Mouse (Mus musculus) heart, postnatal 0 days (tissue): ENCODE measurements around the gene Gipc2. TPM values are rescaled to one million over a fixed set of nuclear protein-coding genes. Genes with fewer than 3 reads are reported as not detected.

ENCODE experiments used
- ATAC-seq: fragments of 200-750 bp; cut with Nextera tagmentation; 2 replicates; pipeline ENCODE4 v1.8.0; 2017; ENCODE audit warnings: low read depth, moderate number of reproducible peaks, moderate library complexity; ENCODE audit not compliant: insufficient read depth
- DNase-seq: peaks from one replicate; pipeline ENCODE4 v3.0.0-alpha.2; 2016; ENCODE audit warnings: low spot score
- H3K27ac ChIP-seq: fragments of 300-500 bp; sonication (generic); 2 replicates; pipeline ENCODE4 v1.5.1; 2014; ENCODE audit warnings: low read depth, mild to moderate bottlenecking
- H3K27me3 ChIP-seq: fragments of 300-500 bp; sonication (generic); 2 replicates; pipeline ENCODE4 v1.6.1; 2014; ENCODE audit warnings: low read length, mixed read lengths; ENCODE audit not compliant: control insufficient read depth, insufficient read depth
- H3K36me3 ChIP-seq: fragments of 300-500 bp; sonication (generic); replicated peaks from 2 replicates; pipeline ENCODE4 v1.6.1; 2014; ENCODE audit warnings: low read length, mixed read lengths; ENCODE audit not compliant: control insufficient read depth, insufficient read depth
- H3K4me1 ChIP-seq: fragments of 300-500 bp; sonication (generic); 2 replicates; pipeline ENCODE4 v1.6.1; 2014; ENCODE audit warnings: antibody characterized with exemption; ENCODE audit not compliant: control insufficient read depth, insufficient read depth
- H3K4me2 ChIP-seq: fragments of 300-500 bp; sonication (generic); 2 replicates; pipeline ENCODE4 v1.6.1; 2014; ENCODE audit warnings: low read depth, mild to moderate bottlenecking, low read length, moderate library complexity
- H3K4me3 ChIP-seq: fragments of 300-500 bp; sonication (generic); 2 replicates; pipeline ENCODE4 v1.5.1; 2014; ENCODE audit warnings: low read depth, low read length
- H3K9ac ChIP-seq: fragments of 300-500 bp; sonication (generic); replicated peaks from 2 replicates; pipeline ENCODE4 v1.6.1; 2014; ENCODE audit warnings: low read depth, low read length, mixed read lengths
- H3K9me3 ChIP-seq: fragments of 300-500 bp; sonication (generic); replicated peaks from 2 replicates; pipeline ENCODE4 v1.6.1; 2016; ENCODE audit warnings: low read length; ENCODE audit not compliant: control insufficient read depth
- CTCF ChIP-seq: IDR thresholded peaks from 2 replicates; pipeline ENCODE4 v1.5.1; 2016; ENCODE audit warnings: antibody characterized with exemption, control low read depth, low read depth
- EP300 ChIP-seq: IDR thresholded peaks from 2 replicates; pipeline ENCODE4 v1.6.1; 2016; ENCODE audit warnings: antibody characterized with exemption, low read depth
- WGBS: fragments of 180-500 bp; shearing (Covaris S2); extraction: QIAGEN DNeasy Blood & Tissue Kit; methylation state at CpG from one replicate; pipeline ENCODE4 v1.1.7; 2014; 5-methylcytosine and 5-hydroxymethylcytosine counted together
- polyA plus RNA-seq: library from polyadenylated mRNA; unstranded; fragments of >200 nt; fragmentation: Nextera tagmentation; extraction: Ambion mirVana; gene quantifications from 2 replicates; pipeline ENCODE4 v1.2.1, GENCODE M21; 2015
- total RNA-seq: library from RNA; depleted of rRNA; stranded (reverse); fragments of >200 nt; gene quantifications from 2 replicates; pipeline ENCODE4 v1.2.3, GENCODE M21; 2014; ENCODE audit warnings: low replicate concordance

Gene Gipc2
- total and polyA plus RNA-seq, 2 experiments from 2014 or later = 3.3 TPM; not detected in 1

- H3K36me3 ChIP-seq = no peaks in the 10 kb centered on the region
- 93% methylated on average over 2 of the region's 2 CpGs for WGBS
- no peak overlapping the region for H3K4me2 ChIP-seq
- H3K4me1 ChIP-seq = peaks cover 16% of the 10 kb centered on the region
- H3K27ac ChIP-seq = no peak overlapping the region
- ATAC-seq = no peak
- H3K9me3 ChIP-seq = no peaks in the 10 kb centered on the region
- H3K4me3 ChIP-seq = no peak overlapping the region
- DNase-seq = no peak
- no peaks in the 10 kb centered on the region for H3K27me3 ChIP-seq
- no peak overlapping the region for H3K9ac ChIP-seq
- TF ChIP-seq CTCF (no peak), EP300 (no peak)
Measured at GRCm38 (mm10) chr3:152153152-152153551, 12.9 kb downstream of the Gipc2 start.

DNA sequence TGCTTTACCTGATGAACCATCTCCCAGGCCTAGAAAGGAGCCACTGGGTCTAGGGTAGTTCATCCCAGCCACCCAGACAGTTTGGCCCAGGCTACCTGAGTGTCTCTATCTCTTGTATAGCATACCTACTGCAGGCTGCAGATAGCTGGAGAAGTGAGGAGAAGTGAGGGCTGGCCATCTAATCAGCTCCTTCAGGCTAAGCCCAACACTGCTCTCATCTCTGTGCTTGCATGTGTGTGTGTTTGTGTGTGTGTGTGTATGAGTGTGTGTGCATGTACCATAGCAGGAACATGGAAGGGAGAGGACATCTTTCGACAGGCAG lies 13.6 kb downstream of the Gipc2 start:
- TF ChIP-seq CTCF = no peak
- Histone ChIP-seq H3K9ac (peak overlapping the region; percentile 34; the same call in 1 of the 2 replicates), H3K4me1 (peaks cover 21% of the 10 kb centered on the region), H3K9me3 (no peaks in the 10 kb centered on the region), H3K4me2 (0 out of 2 replicates have a peak overlapping the region, but pooled peaks have one; percentile 44), H3K27me3 (no peaks in the 10 kb centered on the region), H3K27ac (no peak overlapping the region), H3K36me3 (no peaks in the 10 kb centered on the region), H3K4me3 (no peak overlapping the region)
- 77% methylated on average over 1 of the region's 1 CpGs for WGBS
- ATAC-seq (no peak), DNase-seq (no peak)

DNA sequence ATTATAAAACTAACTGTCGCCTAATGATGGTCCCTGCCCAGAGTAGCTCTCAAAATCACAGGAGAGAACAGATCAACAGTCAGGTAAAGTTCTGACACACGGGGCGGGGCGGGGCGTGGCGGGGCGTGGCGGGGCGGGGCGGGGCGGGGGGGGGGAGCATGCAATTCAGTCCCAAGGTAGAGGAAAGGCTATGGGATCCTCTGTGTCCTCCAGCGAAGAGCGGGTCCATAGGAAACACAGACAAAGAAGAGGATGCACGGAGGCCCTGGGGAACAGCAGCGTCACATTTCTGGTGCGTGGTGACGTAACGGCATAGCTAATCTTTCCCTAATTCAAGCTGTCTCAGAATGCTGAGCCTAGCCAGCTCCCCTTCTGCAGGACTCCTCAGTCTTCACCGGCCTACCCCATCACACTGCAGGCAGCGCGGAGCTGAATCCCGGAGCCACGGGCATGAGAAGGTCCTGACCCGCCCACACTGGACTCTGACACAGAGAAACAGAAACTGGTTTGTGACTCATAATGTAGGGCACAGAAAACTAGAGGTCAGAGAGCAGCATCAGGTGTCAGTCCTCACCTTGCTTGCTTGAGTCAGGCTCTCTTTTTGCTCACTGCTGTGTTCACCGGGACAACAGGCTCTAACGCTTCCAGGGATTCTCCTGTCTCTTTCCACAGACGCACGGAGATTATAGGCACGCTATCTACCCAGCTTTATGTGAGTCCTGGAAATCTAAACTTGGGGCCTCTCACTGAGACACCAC lies 14.1 kb downstream of the Gipc2 start:
- DNase-seq = no peak

DNA sequence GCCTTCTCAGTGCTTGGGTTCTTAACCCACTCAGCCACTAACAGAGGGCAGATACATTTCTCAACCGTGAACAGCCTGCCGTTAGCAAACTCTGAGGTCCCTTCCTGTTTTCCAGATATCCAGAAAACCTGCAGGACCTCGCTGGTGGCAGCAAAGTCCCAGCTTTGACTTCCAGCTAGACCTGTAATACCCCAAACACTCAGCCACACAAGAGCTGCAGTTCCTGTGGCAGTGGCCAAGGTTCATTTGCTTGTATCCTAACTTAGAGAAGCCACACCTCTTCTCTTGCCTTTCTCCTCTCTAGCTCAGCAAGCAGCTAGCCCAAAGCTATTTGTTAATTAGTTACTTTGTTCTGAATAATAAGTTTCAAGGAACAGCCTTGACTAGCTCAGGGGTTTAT lies 16.2 kb downstream of the Gipc2 start:
- Histone ChIP-seq H3K9me3 (no peaks in the 10 kb centered on the region), H3K27ac (0 out of 2 replicates have a peak overlapping the region, but pooled peaks have one; percentile 40), H3K4me1 (peaks cover 39% of the 10 kb centered on the region), H3K4me2 (no peak overlapping the region), H3K36me3 (no peaks in the 10 kb centered on the region), H3K9ac (no peak overlapping the region), H3K4me3 (no peak overlapping the region), H3K27me3 (no peaks in the 10 kb centered on the region)
- DNase-seq = no peak
- no peak for ATAC-seq
- TF ChIP-seq CTCF = no peak
- TF ChIP-seq EP300 = no peak
- WGBS = 15% methylated on average over 3 of the region's 3 CpGs

More for the DNA sequence above, 14.1 kb downstream of the Gipc2 start:
- whole genome bisulfite sequencing = 42% methylated on average over 29 of the region's 29 CpGs
- no peak for TF ChIP-seq CTCF
- no peak for TF ChIP-seq EP300
- H3K4me2 ChIP-seq = peak overlapping the region; percentile 44
- H3K27ac ChIP-seq = no peak overlapping the region
- peak; percentile 40 for ATAC-seq
- H3K4me1 ChIP-seq = peaks cover 27% of the 10 kb centered on the region
- peak overlapping the region; percentile 6; the same call in 1 of the 2 replicates for H3K4me3 ChIP-seq
- H3K27me3 ChIP-seq = no peaks in the 10 kb centered on the region
- H3K9ac ChIP-seq = peak overlapping the region; percentile 34; the same call in 1 of the 2 replicates
- no peaks in the 10 kb centered on the region for H3K36me3 ChIP-seq
- no peaks in the 10 kb centered on the region for H3K9me3 ChIP-seq

DNA sequence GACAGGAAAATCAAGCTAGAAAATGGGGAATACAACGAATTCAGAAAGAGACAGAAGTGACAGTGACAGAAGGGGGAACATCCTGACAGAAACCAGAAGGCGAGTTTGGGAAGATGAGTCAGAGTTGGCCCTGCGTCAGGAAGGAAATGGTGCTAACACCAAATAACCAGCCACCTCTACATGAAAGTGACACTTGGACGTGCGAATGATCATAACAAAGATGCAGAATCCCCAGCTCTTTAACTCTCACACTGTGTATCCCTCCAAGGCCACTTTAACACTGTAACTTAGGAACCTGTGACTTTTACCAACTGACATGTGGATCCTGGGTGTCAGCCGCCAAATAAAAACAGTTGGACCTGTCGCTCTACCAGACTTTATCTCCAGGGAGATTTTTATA lies 16.6 kb downstream of the Gipc2 start:
- Histone ChIP-seq H3K27ac (0 out of 2 replicates have a peak overlapping the region, but pooled peaks have one; percentile 40), H3K4me2 (no peak overlapping the region), H3K4me1 (peaks cover 43% of the 10 kb centered on the region), H3K9ac (no peak overlapping the region), H3K36me3 (no peaks in the 10 kb centered on the region), H3K27me3 (no peaks in the 10 kb centered on the region), H3K9me3 (no peaks in the 10 kb centered on the region), H3K4me3 (no peak overlapping the region)
- 30% methylated on average over 7 of the region's 7 CpGs for WGBS
- ATAC-seq (no peak), DNase-seq (no peak)
- TF ChIP-seq CTCF (no peak), EP300 (no peak)
